Mouse (Mus musculus) CH12.LX (cell line): Measurements from ENCODE around the gene Eps15l1.

Source experiments
- CTCF ChIP-seq, 2 experiments: IDR thresholded peaks in 1 of 2; conservative IDR thresholded peaks in 1 of 2; 2 replicates each; pipeline ENCODE4 v1.5.1; 2011 to 2012; ENCODE audit warnings: low read depth in 2 of 2, low read length in 2 of 2, improper control_type of control experiment in 1 of 2, inconsistent platforms in 1 of 2, mild to moderate bottlenecking in 1 of 2, moderate library complexity in 1 of 2
- EP300 ChIP-seq: IDR thresholded peaks from 2 replicates; pipeline ENCODE4 v1.6.1; 2011; ENCODE audit warnings: low read length, improper control_type of control experiment
- GABPA ChIP-seq: IDR thresholded peaks from 2 replicates; pipeline ENCODE4 v1.6.1; 2012; ENCODE audit warnings: low read depth, low read length, improper control_type of control experiment, inconsistent platforms; ENCODE audit not compliant: insufficient replicate concordance
- JUND ChIP-seq: conservative IDR thresholded peaks from 2 replicates; pipeline ENCODE4 v1.6.1; 2011; ENCODE audit warnings: low read depth, low read length, improper control_type of control experiment
- MAFK ChIP-seq: IDR thresholded peaks from 2 replicates; pipeline ENCODE4 v1.6.1; 2011; ENCODE audit warnings: low read length, improper control_type of control experiment; ENCODE audit not compliant: insufficient replicate concordance
- NELFE ChIP-seq: IDR thresholded peaks from 2 replicates; pipeline ENCODE4 v1.6.1; 2011; ENCODE audit warnings: low read depth, low read length, improper control_type of control experiment
- SMC3 ChIP-seq: IDR thresholded peaks from 2 replicates; pipeline ENCODE4 v1.6.1; 2011; ENCODE audit warnings: low read depth, low read length, improper control_type of control experiment
- ZKSCAN1 ChIP-seq: IDR thresholded peaks from 2 replicates; pipeline ENCODE4 v1.6.1; 2012; ENCODE audit warnings: low read depth, inconsistent platforms, low read length, improper control_type of control experiment, borderline replicate concordance

- TF ChIP-seq NELFE: no peak
- TF ChIP-seq CTCF (conservative IDR thresholded peaks at IDR 0.05 in 1 of 2, IDR thresholded peaks at IDR 0.05 in 1 of 2; ENCODE audit: low read depth in 2 of 2, low read length in 2 of 2): no peak
- no peak for TF ChIP-seq JUND
- no peak for TF ChIP-seq GABPA
- TF ChIP-seq ZKSCAN1: no peak
- TF ChIP-seq MAFK: no peak
- TF ChIP-seq EP300: no peak
- no peak for TF ChIP-seq SMC3
Measured at GRCm38 (mm10) chr8:72418073-72418472, 3.2 kb downstream of the Eps15l1 start.
